Mouse (Mus musculus) heart, postnatal 0 days (tissue): Measurements from ENCODE around the gene Lrfn3. TPM values are rescaled to one million over a fixed set of nuclear protein-coding genes. Genes with fewer than 3 reads are reported as not detected.
A peak's percentile ranks its signal among the peaks of the same experiment; 100 is the strongest.

Experiments
- ATAC-seq: fragments of 200-750 bp; cut with Nextera tagmentation; 2 replicates; pipeline ENCODE4 v1.8.0; 2017; ENCODE audit warnings: low read depth, moderate number of reproducible peaks, moderate library complexity; ENCODE audit not compliant: insufficient read depth
- DNase-seq: peaks from one replicate; pipeline ENCODE4 v3.0.0-alpha.2; 2016; ENCODE audit warnings: low spot score
- H3K27ac ChIP-seq: fragments of 300-500 bp; sonication (generic); 2 replicates; pipeline ENCODE4 v1.5.1; 2014; ENCODE audit warnings: low read depth, mild to moderate bottlenecking
- H3K27me3 ChIP-seq: fragments of 300-500 bp; sonication (generic); 2 replicates; pipeline ENCODE4 v1.6.1; 2014; ENCODE audit warnings: low read length, mixed read lengths; ENCODE audit not compliant: control insufficient read depth, insufficient read depth
- H3K36me3 ChIP-seq: fragments of 300-500 bp; sonication (generic); replicated peaks from 2 replicates; pipeline ENCODE4 v1.6.1; 2014; ENCODE audit warnings: low read length, mixed read lengths; ENCODE audit not compliant: control insufficient read depth, insufficient read depth
- H3K4me1 ChIP-seq: fragments of 300-500 bp; sonication (generic); 2 replicates; pipeline ENCODE4 v1.6.1; 2014; ENCODE audit warnings: antibody characterized with exemption; ENCODE audit not compliant: control insufficient read depth, insufficient read depth
- H3K4me2 ChIP-seq: fragments of 300-500 bp; sonication (generic); 2 replicates; pipeline ENCODE4 v1.6.1; 2014; ENCODE audit warnings: low read depth, mild to moderate bottlenecking, low read length, moderate library complexity
- H3K4me3 ChIP-seq: fragments of 300-500 bp; sonication (generic); 2 replicates; pipeline ENCODE4 v1.5.1; 2014; ENCODE audit warnings: low read depth, low read length
- H3K9ac ChIP-seq: fragments of 300-500 bp; sonication (generic); replicated peaks from 2 replicates; pipeline ENCODE4 v1.6.1; 2014; ENCODE audit warnings: low read depth, low read length, mixed read lengths
- H3K9me3 ChIP-seq: fragments of 300-500 bp; sonication (generic); replicated peaks from 2 replicates; pipeline ENCODE4 v1.6.1; 2016; ENCODE audit warnings: low read length; ENCODE audit not compliant: control insufficient read depth
- CTCF ChIP-seq: IDR thresholded peaks from 2 replicates; pipeline ENCODE4 v1.5.1; 2016; ENCODE audit warnings: antibody characterized with exemption, control low read depth, low read depth
- EP300 ChIP-seq: IDR thresholded peaks from 2 replicates; pipeline ENCODE4 v1.6.1; 2016; ENCODE audit warnings: antibody characterized with exemption, low read depth
- WGBS: fragments of 180-500 bp; shearing (Covaris S2); extraction: QIAGEN DNeasy Blood & Tissue Kit; methylation state at CpG from one replicate; pipeline ENCODE4 v1.1.7; 2014; 5-methylcytosine and 5-hydroxymethylcytosine counted together
- polyA plus RNA-seq: library from polyadenylated mRNA; unstranded; fragments of >200 nt; fragmentation: Nextera tagmentation; extraction: Ambion mirVana; gene quantifications from 2 replicates; pipeline ENCODE4 v1.2.1, GENCODE M21; 2015
- total RNA-seq: library from RNA; depleted of rRNA; stranded (reverse); fragments of >200 nt; gene quantifications from 2 replicates; pipeline ENCODE4 v1.2.3, GENCODE M21; 2014; ENCODE audit warnings: low replicate concordance

Lrfn3 gene
- total and polyA plus RNA-seq, 2 experiments from 2014 or later: 0.40 to 5.4 TPM

- DNase-seq (no peak), ATAC-seq (no peak)
- Histone ChIP-seq H3K36me3 (no peaks in the 10 kb centered on the region), H3K9me3 (no peaks in the 10 kb centered on the region), H3K4me1 (no peaks in the 10 kb centered on the region), H3K27ac (peak overlapping the region; percentile 82; the same call in 1 of the 2 replicates), H3K4me3 (no peak overlapping the region), H3K9ac (no peak overlapping the region), H3K27me3 (no peaks in the 10 kb centered on the region), H3K4me2 (no peak overlapping the region)
- peak; percentile 16; the same call in 1 of the 2 replicates for TF ChIP-seq CTCF
- no peak for TF ChIP-seq EP300
- 33% methylated on average over 2 of the region's 2 CpGs for WGBS
These were observed 32.3 kb upstream of the Lrfn3 start for GRCm38 (mm10) chr7:30394871-30395270.

- H3K36me3 ChIP-seq: no peaks in the 10 kb centered on the region
- H3K4me2 ChIP-seq: peak overlapping the region; percentile 1; the same call in 1 of the 2 replicates
- WGBS: 40% methylated on average over 11 of the region's 11 CpGs
- H3K9me3 ChIP-seq: no peaks in the 10 kb centered on the region
- H3K9ac ChIP-seq: no peak overlapping the region
- no peak for TF ChIP-seq EP300
- TF ChIP-seq CTCF: no peak
- H3K27ac ChIP-seq: peak overlapping the region; percentile 82
- no peak overlapping the region for H3K4me3 ChIP-seq
- ATAC-seq (peak; percentile 66), DNase-seq (peak; percentile 56)
- H3K27me3 ChIP-seq: no peaks in the 10 kb centered on the region
- H3K4me1 ChIP-seq: no peaks in the 10 kb centered on the region
These were observed 31.8 kb upstream of the Lrfn3 start for GRCm38 (mm10) chr7:30394379-30394778.

GRCm38 (mm10) chr7:30393631-30394030 is 31.1 kb upstream of the Lrfn3 start:
- WGBS: 84% methylated on average over 4 of the region's 4 CpGs
- Histone ChIP-seq H3K27me3 (no peaks in the 10 kb centered on the region), H3K4me2 (peak overlapping the region; percentile 1; the same call in 1 of the 2 replicates), H3K4me3 (no peak overlapping the region), H3K4me1 (no peaks in the 10 kb centered on the region), H3K36me3 (no peaks in the 10 kb centered on the region), H3K9ac (no peak overlapping the region), H3K27ac (peak overlapping the region; percentile 82), H3K9me3 (no peaks in the 10 kb centered on the region)
- TF ChIP-seq EP300 (no peak), CTCF (no peak)
- no peak for DNase-seq
- ATAC-seq: no peak

DNA sequence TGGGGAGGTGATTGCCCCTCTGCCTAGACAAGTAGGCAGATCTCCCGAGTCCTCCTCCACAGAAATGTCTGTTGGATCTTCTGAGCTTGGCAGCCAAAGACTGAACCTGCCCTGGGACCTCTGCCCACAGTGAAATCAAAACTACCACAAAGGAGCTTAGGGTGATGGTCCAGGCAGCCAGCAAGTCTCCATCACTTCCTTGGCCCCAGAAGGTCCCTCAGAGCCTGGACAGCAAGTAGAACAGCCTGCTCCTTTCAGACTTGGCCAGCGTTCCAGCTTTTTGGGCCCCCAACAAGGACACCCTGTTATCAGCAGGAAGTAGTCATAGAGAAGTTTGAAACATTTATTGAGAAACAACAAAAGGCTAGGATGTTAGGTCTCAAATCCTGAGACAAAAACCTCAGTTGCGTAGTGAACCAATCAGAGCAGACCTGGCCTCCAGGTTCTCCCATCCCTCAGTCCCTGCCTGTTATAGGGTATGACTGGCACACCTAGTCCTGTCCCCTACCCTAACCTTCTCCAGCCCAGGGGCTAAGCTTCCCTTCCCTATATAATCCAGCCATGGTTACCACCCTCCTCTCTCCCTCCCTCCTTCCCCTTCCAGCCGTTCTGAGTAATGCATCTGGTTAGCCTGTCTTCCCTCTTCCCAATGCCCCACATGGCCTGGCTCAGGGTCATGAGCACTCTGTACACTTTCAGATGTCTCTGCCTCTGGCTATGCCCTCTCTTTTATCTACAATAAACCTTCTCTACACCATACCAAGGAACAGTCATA is 30.4 kb upstream of the Lrfn3 start:
- ATAC-seq: no peak
- H3K9me3 ChIP-seq: no peaks in the 10 kb centered on the region
- WGBS: 57% methylated on average over 4 of the region's 4 CpGs
- peak overlapping the region; percentile 82; the same call in 1 of the 2 replicates for H3K27ac ChIP-seq
- H3K9ac ChIP-seq: no peak overlapping the region
- TF ChIP-seq EP300: no peak
- no peak for TF ChIP-seq CTCF
- H3K36me3 ChIP-seq: no peaks in the 10 kb centered on the region
- no peaks in the 10 kb centered on the region for H3K4me1 ChIP-seq
- no peaks in the 10 kb centered on the region for H3K27me3 ChIP-seq
- DNase-seq: no peak
- no peak overlapping the region for H3K4me2 ChIP-seq
- no peak overlapping the region for H3K4me3 ChIP-seq

DNA sequence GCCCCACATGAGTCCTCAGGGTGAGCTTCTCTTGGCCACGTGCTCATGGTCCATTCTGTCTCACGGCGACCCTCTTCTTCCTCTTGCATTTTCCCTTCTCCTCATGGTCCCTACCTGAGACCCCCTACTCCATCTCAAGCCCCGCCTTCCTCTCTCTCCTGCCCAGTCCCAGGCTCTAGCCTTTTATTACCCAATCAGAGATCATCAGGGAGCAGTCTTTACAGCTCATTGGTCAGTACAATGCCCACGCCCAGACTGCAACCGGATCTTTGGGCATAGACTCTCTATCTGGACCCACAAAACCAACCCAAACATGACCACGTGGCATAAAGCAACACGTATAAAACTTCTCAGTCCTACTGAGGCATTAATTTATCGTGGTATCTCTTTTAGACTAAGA is 21.5 kb upstream of the Lrfn3 start:
- H3K4me3 ChIP-seq: no peak overlapping the region
- H3K27ac ChIP-seq: no peak overlapping the region
- WGBS: 75% methylated on average over 9 of the region's 9 CpGs
- H3K9me3 ChIP-seq: no peaks in the 10 kb centered on the region
- H3K27me3 ChIP-seq: no peaks in the 10 kb centered on the region
- no peak for ATAC-seq
- no peak overlapping the region for H3K9ac ChIP-seq
- H3K4me1 ChIP-seq: no peaks in the 10 kb centered on the region
- H3K36me3 ChIP-seq: no peaks in the 10 kb centered on the region
- no peak for DNase-seq
- H3K4me2 ChIP-seq: no peak overlapping the region
- no peak for TF ChIP-seq CTCF
- TF ChIP-seq EP300: no peak
